Mouse (Mus musculus) stomach, postnatal 0 days (tissue): ENCODE data around the gene Lipt1.

ENCODE experiments used
- CTCF ChIP-seq: IDR thresholded peaks from 2 replicates; pipeline ENCODE4 v1.5.1; 2016; ENCODE audit warnings: antibody characterized with exemption, low read depth, mild to moderate bottlenecking, moderate library complexity
- EP300 ChIP-seq: optimal IDR thresholded peaks from 2 replicates; pipeline ENCODE3; 2016; ENCODE audit warnings: antibody characterized with exemption

GRCm38 (mm10) chr1:37899816-37900215 lies 28.3 kb downstream of the Lipt1 start:
- TF ChIP-seq CTCF (no peak), EP300 (no peak)
